Mouse (Mus musculus): ENCODE measurements around the gene Trpc3. TPM values are rescaled to one million over a fixed set of nuclear protein-coding genes. Genes with fewer than 3 reads are reported as not detected.
"Not testable (repeated sequence)": the region's sequence is repeated elsewhere in the genome, so short reads cannot be mapped to it uniquely, and the experiment has no call there.

The Trpc3 gene
- total RNA-seq, 1 experiment from 2014 or later = not detected

GRCm38 (mm10) chr3:36605894-36606783 lies 83.8 kb downstream of the Trpc3 start:
- ATAC-seq (replicated peaks; ENCODE audit: low read depth, poor library complexity, severe bottlenecking) = no peak

- ATAC-seq (replicated peaks; ENCODE audit: low read depth, poor library complexity, severe bottlenecking) = not testable (repeated sequence)
Measured at GRCm38 (mm10) chr3:36599773-36600172, 90.2 kb downstream of the Trpc3 start.

- no peak for ATAC-seq (replicated peaks; ENCODE audit: low read depth, poor library complexity, severe bottlenecking)
Measured at GRCm38 (mm10) chr3:36598811-36599210, 91.2 kb downstream of the Trpc3 start.

- peak; percentile 98 for ATAC-seq (replicated peaks; ENCODE audit: low read depth, poor library complexity, severe bottlenecking)
Measured at GRCm38 (mm10) chr3:36571827-36572378, 118.1 kb downstream of the Trpc3 start, which contains the start of gene Ccna2. Gene Ccna2 (minus strand): TSS chr3:36572150.

GRCm38 (mm10) chr3:36571361-36571826 lies 118.6 kb downstream of the Trpc3 start:
- 0 out of 2 replicates have a peak, but pooled peaks have one; percentile 6 for ATAC-seq (replicated peaks; ENCODE audit: low read depth, poor library complexity, severe bottlenecking)

Other genes with a start within 250 kb of the Trpc3 start
- 54.6 and 60.2 TPM in 2 replicates for gene Anxa5, start 214.3 kb downstream of the Trpc3 start, total RNA-seq (2017)
- not detected in 2 replicates for gene 1810062G17Rik, start 214.2 kb downstream of the Trpc3 start, total RNA-seq (2017)
- gene Gm11549, start 168.4 kb downstream of the Trpc3 start, total RNA-seq (2017) = not detected in 2 replicates
- gene Exosc9, start 137.6 kb downstream of the Trpc3 start, total RNA-seq (2017) = 109 and 152 TPM in 2 replicates
- gene Ccna2, start 118.0 kb downstream of the Trpc3 start, total RNA-seq (2017) = 214 and 216 TPM in 2 replicates
- 3.2 and 6.3 TPM in 2 replicates for gene Bbs7, start 76.7 kb downstream of the Trpc3 start, total RNA-seq (2017)
- gene 4932438A13Rik, start 172.9 kb upstream of the Trpc3 start, total RNA-seq (2017) = 65.4 and 67.3 TPM in 2 replicates